Mouse (Mus musculus) megakaryocyte progenitor cell, adult 5-6 weeks (primary cell): Measurements from ENCODE around the gene Scgb1b17. TPM values are rescaled to one million over a fixed set of nuclear protein-coding genes. Genes with fewer than 3 reads are reported as not detected.
"Not testable (repeated sequence)": the region's sequence is repeated elsewhere in the genome, so short reads cannot be mapped to it uniquely, and the experiment has no call there.

Experiments used
- ATAC-seq: replicated peaks from 2 replicates; pipeline ENCODE4 v1.8.0; 2016; ENCODE audit warnings: mild to moderate bottlenecking, moderate TSS enrichment, inconsistent platforms; ENCODE audit not compliant: poor library complexity
- total RNA-seq, 2 experiments: library from RNA; stranded (forward) in 1 of 2; stranded (reverse) in 1 of 2; fragments of 157-497, 149-512 nt in 1 of 2; fragments of 200-1000 nt in 1 of 2; gene quantifications; 2 replicates each; pipeline versions ENCODE4 v1.2.3 to v1.2.4; 2015 to 2017

The Scgb1b17 gene
- total RNA-seq (2015) (not detected in 2 replicates), total RNA-seq (2017) (not detected in 2 replicates)

DNA sequence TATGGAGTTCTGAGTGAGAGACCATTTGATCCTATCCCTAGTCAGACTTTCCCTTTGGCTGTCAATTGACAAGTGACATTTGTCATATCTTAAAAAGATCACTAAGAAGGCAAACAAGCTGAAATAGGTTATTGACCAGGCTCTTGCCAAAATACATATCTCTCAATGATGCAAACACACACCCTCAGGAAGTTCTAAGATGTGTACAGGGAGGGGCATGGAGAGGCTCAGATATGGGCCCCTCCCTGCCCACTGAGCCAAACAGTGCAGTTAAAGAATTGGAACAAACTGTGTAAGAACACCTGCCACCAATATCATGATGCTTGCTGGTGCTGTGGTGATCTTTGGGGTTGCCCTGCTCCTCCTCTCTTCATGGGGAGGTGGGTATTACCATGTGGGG, at the start of gene Scgb1b17:
Gene Scgb1b17 (plus strand): TSS at position 301 of the 400 bp plus-strand sequence.
- ATAC-seq, result not testable (repeated sequence)

DNA sequence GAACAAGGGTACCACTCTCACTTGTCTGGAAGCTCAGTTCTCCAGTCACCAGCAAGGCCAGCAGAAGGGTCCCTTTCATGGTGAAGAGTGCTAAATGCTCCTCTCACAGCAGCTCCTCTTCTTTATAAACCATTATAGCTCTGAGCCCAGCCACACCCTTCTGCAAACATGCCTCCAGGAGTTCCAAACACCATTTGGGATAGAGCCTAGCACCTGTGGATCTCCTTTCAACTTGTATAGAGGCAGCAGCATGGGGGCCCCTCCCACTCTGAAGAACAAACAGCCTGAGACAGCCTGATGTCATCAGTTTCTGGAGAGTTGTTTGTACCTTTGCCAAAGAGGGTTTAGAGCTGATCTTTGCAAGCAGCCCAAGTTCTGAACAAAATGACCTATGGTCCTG, 6.8 kb upstream of the Scgb1b17 start, which contains the start of gene Scgb2b17:
Gene Scgb2b17 (minus strand): TSS at position 101 of the 400 bp plus-strand sequence.
- ATAC-seq, result not testable (repeated sequence)

Other genes starting within 250 kb of the Scgb1b17 start
- gene Scgb2b15, start 233.8 kb upstream of the Scgb1b17 start, total RNA-seq (2015), result not detected in 2 replicates
- gene Scgb2b15, start 233.8 kb upstream of the Scgb1b17 start, total RNA-seq (2017), result not detected in 2 replicates
- gene Scgb1b15, start 226.9 kb upstream of the Scgb1b17 start, total RNA-seq (2015), result not detected in 2 replicates
- not detected in 2 replicates for gene Scgb1b15, start 226.9 kb upstream of the Scgb1b17 start, total RNA-seq (2017)
- gene Scgb2b17, start 6.9 kb upstream of the Scgb1b17 start, total RNA-seq (2015), result not detected in 2 replicates
- gene Scgb2b17, start 6.9 kb upstream of the Scgb1b17 start, total RNA-seq (2017), result not detected in 2 replicates
- gene Scgb2b18, start 110.4 kb downstream of the Scgb1b17 start, total RNA-seq (2015), result not detected in 2 replicates
- gene Scgb2b18, start 110.4 kb downstream of the Scgb1b17 start, total RNA-seq (2017), result not detected in 2 replicates
- not detected in 2 replicates for gene Scgb1b18, start 122.1 kb downstream of the Scgb1b17 start, total RNA-seq (2015)
- gene Scgb1b18, start 122.1 kb downstream of the Scgb1b17 start, total RNA-seq (2017), result not detected in 2 replicates
- gene Scgb2b19, start 216.9 kb downstream of the Scgb1b17 start, total RNA-seq (2015), result not detected in 2 replicates
- not detected in 2 replicates for gene Scgb2b19, start 216.9 kb downstream of the Scgb1b17 start, total RNA-seq (2017)
- not detected in 2 replicates for gene Scgb1b19, start 223.8 kb downstream of the Scgb1b17 start, total RNA-seq (2015)
- gene Scgb1b19, start 223.8 kb downstream of the Scgb1b17 start, total RNA-seq (2017), result not detected in 2 replicates